8 mouse cellular contexts compared by ENCODE assay signal in genomic region chr15:25364819-25365463, GRCm38 (mm10). TPM values are rescaled to one million over a fixed set of nuclear protein-coding genes. Genes with fewer than 3 reads are reported as not detected.
DNase-seq lines count a peak whose midpoint lies in the region; ATAC-seq lines count a peak whose summit lies in the region.

No protein-coding gene starts in this region.

- peaks cover 11% of the 10 kb centered on the region for H3K9me3 ChIP-seq in megakaryocyte, embryonic 14.5 days
- no peaks in the 10 kb centered on the region for H3K9me3 ChIP-seq in forebrain, embryonic 11.5 days (ENCODE audit: control insufficient read depth, low read length)
- H3K9me3 ChIP-seq in liver, embryonic 12.5 days (replicated peaks) = no peaks in the 10 kb centered on the region
- H3K9me3 ChIP-seq in stomach, embryonic 15.5 days = no peaks in the 10 kb centered on the region

- no peak overlapping the region for H3K27ac ChIP-seq in forebrain, embryonic 11.5 days (ENCODE audit: low read depth, low read length)
- H3K27ac ChIP-seq in liver, embryonic 12.5 days = no peak overlapping the region
- H3K27ac ChIP-seq in stomach, embryonic 15.5 days = no peak overlapping the region

- H3K27me3 ChIP-seq in megakaryocyte, embryonic 14.5 days (replicated peaks) = peaks cover 14% of the 10 kb centered on the region
- H3K27me3 ChIP-seq in forebrain, embryonic 11.5 days (ENCODE audit: control insufficient read depth, insufficient read depth, low read length) = no peaks in the 10 kb centered on the region
- H3K27me3 ChIP-seq in liver, embryonic 12.5 days (replicated peaks) = peaks cover 26% of the 10 kb centered on the region
- H3K27me3 ChIP-seq in stomach, embryonic 15.5 days (replicated peaks) = no peaks in the 10 kb centered on the region

- H3K4me3 ChIP-seq in megakaryocyte, embryonic 14.5 days (replicated peaks) = peak overlapping the region; percentile 83
- H3K4me3 ChIP-seq in forebrain, embryonic 11.5 days (ENCODE audit: low read depth, low read length) = peak overlapping the region; percentile 14; the same call in 1 of the 2 replicates
- H3K4me3 ChIP-seq in liver, embryonic 12.5 days = peak overlapping the region; percentile 49
- peak overlapping the region; percentile 38 for H3K4me3 ChIP-seq in stomach, embryonic 15.5 days (replicated peaks)

- H3K36me3 ChIP-seq in megakaryocyte, embryonic 14.5 days (replicated peaks; ENCODE audit: low read length) = peaks cover 6% of the 10 kb centered on the region
- H3K36me3 ChIP-seq in forebrain, embryonic 11.5 days (ENCODE audit: control insufficient read depth, insufficient read depth, low read length) = no peaks in the 10 kb centered on the region; the same call in 1 of the 2 replicates
- no peaks in the 10 kb centered on the region for H3K36me3 ChIP-seq in liver, embryonic 12.5 days
- no peaks in the 10 kb centered on the region for H3K36me3 ChIP-seq in stomach, embryonic 15.5 days

- H3K9ac ChIP-seq in forebrain, embryonic 11.5 days (ENCODE audit: low read length) = peak overlapping the region; percentile 66
- 0 out of 2 replicates have a peak overlapping the region, but pooled peaks have one; percentile 13 for H3K9ac ChIP-seq in liver, embryonic 12.5 days
- peak overlapping the region; percentile 7; the same call in 1 of the 2 replicates for H3K9ac ChIP-seq in stomach, embryonic 15.5 days

- ATAC-seq in megakaryocyte, adult 5-6 weeks (ENCODE audit: poor library complexity, severe bottlenecking) = no peak
- ATAC-seq in forebrain, embryonic 11.5 days (replicated peaks; ENCODE audit: low FRiP score) = peak; percentile 18
- ATAC-seq in liver, embryonic 12.5 days = no peak
- no peak for ATAC-seq in stomach, embryonic 15.5 days (ENCODE audit: insufficient read depth, low FRiP score, low read depth)

- 9% methylated on average over 23 of the region's 23 CpGs for WGBS in forebrain, embryonic 11.5 days
- WGBS in liver, embryonic 12.5 days (ENCODE audit: insufficient replicate concordance) = 32% methylated on average over 23 of the region's 23 CpGs
- WGBS in stomach, embryonic 15.5 days = 52% methylated on average over 23 of the region's 23 CpGs

- H3K4me1 ChIP-seq in megakaryocyte, embryonic 14.5 days = peaks cover 3% of the 10 kb centered on the region; the same call in 1 of the 2 replicates
- H3K4me1 ChIP-seq in forebrain, embryonic 11.5 days (replicated peaks; ENCODE audit: control insufficient read depth, insufficient read depth, low read length) = peaks cover 20% of the 10 kb centered on the region
- H3K4me1 ChIP-seq in liver, embryonic 12.5 days = no peaks in the 10 kb centered on the region
- H3K4me1 ChIP-seq in stomach, embryonic 15.5 days = peaks cover 6% of the 10 kb centered on the region; the same call in 1 of the 2 replicates

- peak overlapping the region; percentile 53 for H3K4me2 ChIP-seq in forebrain, embryonic 11.5 days (ENCODE audit: low read depth, low read length, severe bottlenecking)
- H3K4me2 ChIP-seq in liver, embryonic 12.5 days = peak overlapping the region; percentile 63
- peak overlapping the region; percentile 62 for H3K4me2 ChIP-seq in stomach, embryonic 15.5 days

- DNase-seq in forebrain, embryonic 11.5 days (ENCODE audit: low spot score) = no peak
- DNase-seq in layer of hippocampus, adult 18-20 months (ENCODE audit: low spot score in 2 of 2) = no peak
- no peak for DNase-seq in frontal cortex, postnatal 25 days (ENCODE audit: low spot score in 2 of 2)
- no peak for DNase-seq in frontal cortex, postnatal 36 days (ENCODE audit: low spot score in 2 of 2)

RNA-seq across cellular contexts. Expression of gene Basp1, which starts 48.6 kb away (rescaled TPM):
- polyA plus RNA-seq in megakaryocyte, embryonic 14.5 days (2012; ENCODE audit: insufficient read depth, low replicate concordance) = 25.1 and 45.9 TPM in 2 replicates
- 4.0 and 4.4 TPM in 2 replicates for total RNA-seq in megakaryocyte, adult 5-6 weeks (2015)
- total RNA-seq in megakaryocyte, adult 5-6 weeks (2017) = 5.8 and 6.8 TPM in 2 replicates
- polyA plus RNA-seq in forebrain, embryonic 11.5 days (2014; fragmentation: Nextera tagmentation; extraction: Ambion mirVana) = 139 and 181 TPM in 2 replicates
- polyA plus RNA-seq in liver, embryonic 12.5 days (2016; fragmentation: Nextera tagmentation; extraction: Ambion mirVana) = 9.6 and 10.8 TPM in 2 replicates
- polyA plus RNA-seq in stomach, embryonic 15.5 days (2015; fragmentation: Nextera tagmentation; extraction: Ambion mirVana) = 40.8 and 43.4 TPM in 2 replicates
- total RNA-seq in layer of hippocampus, adult 18-20 months (2021) = 100 to 1,000 TPM; 598 to 644 TPM

Comparison
In these comparisons a context has a peak if more than half of its experiments do, and no peak if none do; other contexts are left out.
1. H3K4me3 ChIP-seq: peak in every context shown above with its lines; median percentile 83 in megakaryocyte, embryonic 14.5 days; 49 in liver, embryonic 12.5 days; 38 in stomach, embryonic 15.5 days; 14 in forebrain, embryonic 11.5 days.
2. H3K9ac ChIP-seq: peak in every context shown above with its lines; median percentile 66 in forebrain, embryonic 11.5 days; 13 in liver, embryonic 12.5 days; 7 in stomach, embryonic 15.5 days.